Mouse (Mus musculus): ENCODE results near the gene Setd1b. TPM values are rescaled to one million over a fixed set of nuclear protein-coding genes. Genes with fewer than 3 reads are reported as not detected.
A peak's percentile ranks its signal among the peaks of the same experiment; 100 is the strongest.

Gene Setd1b
- polyA plus RNA-seq, 1 experiment from 2014 or later: 7.4 TPM

DNA sequence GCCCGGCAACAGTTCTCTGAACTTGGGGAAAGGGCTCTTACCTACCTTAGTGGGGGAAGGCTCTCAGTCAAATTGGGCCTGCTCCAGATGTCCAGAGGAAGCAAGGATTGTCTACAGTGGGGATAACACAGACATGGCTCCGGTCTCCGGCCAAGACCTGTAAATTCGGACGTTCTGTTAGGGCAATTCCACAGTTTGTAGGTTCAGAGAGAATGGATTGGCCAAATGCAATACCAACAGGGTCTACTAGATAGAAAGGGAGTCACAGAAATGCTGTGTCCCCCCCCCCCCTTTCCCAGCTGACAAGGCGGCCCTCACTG is 4.1 kb upstream of the Setd1b start:
- no peak for DNase-seq (ENCODE audit: low spot score)
- peak overlapping the region; percentile 99 for H3K4me3 ChIP-seq
- no peaks in the 10 kb centered on the region for H3K27me3 ChIP-seq (ENCODE audit: low read depth, poor library complexity, severe bottlenecking)
- H3K27ac ChIP-seq (replicated peaks): peak overlapping the region; percentile 100
- H3K4me1 ChIP-seq: peaks cover 70% of the 10 kb centered on the region
- WGBS: 0% methylated on average over 5 of the region's 6 CpGs
- no peaks in the 10 kb centered on the region for H3K9me3 ChIP-seq (replicated peaks)
- peaks cover 40% of the 10 kb centered on the region for H3K36me3 ChIP-seq

DNA sequence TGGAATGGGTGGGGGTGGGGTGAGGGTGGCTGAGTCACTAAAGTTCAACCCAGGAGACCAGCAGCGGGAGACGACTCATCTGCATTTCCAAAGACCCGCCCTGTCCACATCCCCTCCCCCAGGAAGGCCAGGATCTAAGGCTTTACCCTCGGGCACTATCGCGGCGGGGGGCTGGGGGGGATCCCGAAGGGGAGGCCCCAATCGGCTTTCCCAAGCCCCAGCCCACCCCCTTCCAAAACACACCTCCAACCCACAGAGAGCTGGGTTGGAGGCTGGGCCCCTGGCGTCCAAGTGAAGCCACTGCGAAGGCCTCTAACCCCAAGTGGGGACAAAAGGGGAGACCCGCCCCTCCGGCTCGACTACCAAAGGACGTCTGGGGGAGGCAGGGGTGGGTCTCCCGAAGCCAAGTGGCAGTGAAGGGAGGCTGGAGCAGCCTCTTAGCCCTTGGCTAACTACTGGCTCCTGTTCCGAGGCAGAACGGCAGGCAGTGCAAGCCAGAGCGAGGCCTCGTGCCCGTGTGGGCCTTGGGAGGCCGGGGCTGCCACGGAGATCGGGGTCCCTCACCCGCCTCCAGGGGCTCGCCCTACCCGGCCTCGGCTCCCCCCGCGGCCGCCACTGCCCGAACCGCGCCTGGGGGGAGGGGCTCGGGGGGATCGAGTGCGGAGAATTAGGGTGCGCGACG is 3.6 kb upstream of the Setd1b start:
- no peaks in the 10 kb centered on the region for H3K9me3 ChIP-seq (replicated peaks)
- H3K36me3 ChIP-seq: peaks cover 39% of the 10 kb centered on the region
- peak; percentile 94 for DNase-seq (ENCODE audit: low spot score)
- H3K4me1 ChIP-seq: peaks cover 70% of the 10 kb centered on the region
- peak overlapping the region; percentile 99 for H3K4me3 ChIP-seq
- peak overlapping the region; percentile 100 for H3K27ac ChIP-seq (replicated peaks)
- under 1% methylated on average over 38 of the region's 40 CpGs for WGBS
- H3K27me3 ChIP-seq (ENCODE audit: low read depth, poor library complexity, severe bottlenecking): no peaks in the 10 kb centered on the region

DNA sequence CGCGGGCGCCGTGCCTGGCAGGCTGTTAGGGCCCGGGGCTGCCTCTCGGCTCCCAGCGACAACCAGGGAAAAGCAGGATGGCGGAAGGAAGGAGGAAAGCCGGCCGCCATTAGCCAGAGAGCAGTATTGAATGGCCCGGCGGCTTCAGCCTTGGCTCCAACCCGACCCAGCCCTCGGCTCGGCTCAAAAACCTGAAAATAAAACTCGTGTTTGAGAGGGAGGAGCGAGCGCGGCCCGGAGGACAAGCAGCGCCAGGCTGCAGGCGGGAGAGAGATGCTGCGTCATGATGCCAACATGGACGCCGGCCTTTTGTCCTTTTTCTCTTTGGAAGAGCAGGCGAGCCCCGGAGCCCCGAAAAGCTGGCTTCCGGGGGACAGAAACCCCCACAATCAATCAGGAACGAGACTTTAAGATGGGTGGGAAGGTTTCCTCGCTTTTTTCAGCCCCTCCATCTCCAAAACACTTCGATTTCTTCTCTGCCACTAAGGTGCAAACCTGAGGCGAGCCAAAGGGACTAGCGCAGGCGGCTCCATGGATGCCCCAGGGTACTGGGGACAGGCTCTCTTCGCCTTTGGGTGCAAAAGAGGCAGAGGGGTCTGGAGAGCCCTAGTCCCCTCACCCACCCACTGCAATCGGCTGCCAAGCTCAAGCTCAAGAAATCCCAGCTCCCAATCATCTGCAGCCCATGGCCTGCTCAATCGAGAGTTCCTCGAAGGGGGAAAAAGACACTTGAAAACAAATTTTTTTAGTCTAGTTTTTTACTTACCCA is 2.9 kb upstream of the Setd1b start:
- peak overlapping the region; percentile 100 for H3K27ac ChIP-seq (replicated peaks)
- DNase-seq (ENCODE audit: low spot score): peak; percentile 83
- H3K36me3 ChIP-seq: peaks cover 33% of the 10 kb centered on the region
- no peaks in the 10 kb centered on the region for H3K9me3 ChIP-seq (replicated peaks)
- peak overlapping the region; percentile 99 for H3K4me3 ChIP-seq
- H3K4me1 ChIP-seq: peaks cover 70% of the 10 kb centered on the region
- under 1% methylated on average over 39 of the region's 39 CpGs for whole genome bisulfite sequencing
- H3K27me3 ChIP-seq (ENCODE audit: low read depth, poor library complexity, severe bottlenecking): no peaks in the 10 kb centered on the region

DNA sequence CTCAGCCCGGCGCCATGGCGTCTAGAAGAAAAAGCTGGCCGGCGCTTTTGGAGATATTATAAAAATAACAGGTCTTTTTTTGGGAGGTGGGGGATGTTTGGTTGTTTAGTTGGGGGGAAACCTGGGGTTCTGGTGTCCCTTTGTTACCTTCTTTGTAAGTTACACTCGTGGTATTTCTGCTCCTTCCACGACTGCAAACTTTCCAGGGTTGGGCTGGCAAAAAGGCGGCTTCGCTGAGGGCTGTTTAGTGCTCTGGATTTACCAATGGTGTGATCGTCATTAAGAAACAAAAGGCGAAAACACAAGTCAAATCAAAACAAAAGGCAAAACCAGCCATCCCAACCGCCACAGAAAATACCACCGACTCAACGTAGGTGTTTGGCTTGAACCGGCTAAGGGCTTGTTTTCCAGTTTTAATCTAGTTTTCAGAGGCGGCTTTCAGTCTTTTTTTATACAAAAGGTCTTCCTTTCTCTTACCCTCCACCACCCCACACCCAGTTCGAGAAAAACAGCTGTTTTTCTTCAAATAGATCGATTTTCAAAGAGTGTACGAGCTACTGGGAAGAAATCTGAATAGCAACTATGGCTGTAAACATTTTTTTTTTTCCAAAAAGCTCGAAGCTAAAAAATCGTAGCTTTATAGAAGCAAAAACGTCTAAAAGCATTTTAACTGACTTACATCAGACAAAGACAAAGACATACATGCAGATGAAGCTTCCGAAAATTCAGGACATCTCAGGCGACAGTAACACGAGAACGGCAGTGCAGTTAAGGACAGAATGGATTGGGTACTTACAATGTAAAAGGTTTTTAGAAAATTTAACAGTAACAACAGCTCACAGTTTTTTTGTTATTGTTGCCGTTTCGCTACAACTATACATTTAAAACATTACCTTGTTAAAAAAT is 2.0 kb upstream of the Setd1b start:
- under 1% methylated on average over 28 of the region's 28 CpGs for WGBS
- DNase-seq (ENCODE audit: low spot score): peak; percentile 47
- Histone ChIP-seq H3K9me3 (replicated peaks) (no peaks in the 10 kb centered on the region), H3K4me1 (peaks cover 70% of the 10 kb centered on the region), H3K27ac (replicated peaks) (peak overlapping the region; percentile 100), H3K27me3 (ENCODE audit: low read depth, poor library complexity, severe bottlenecking) (no peaks in the 10 kb centered on the region), H3K4me3 (peak overlapping the region; percentile 99), H3K36me3 (peaks cover 32% of the 10 kb centered on the region)

DNA sequence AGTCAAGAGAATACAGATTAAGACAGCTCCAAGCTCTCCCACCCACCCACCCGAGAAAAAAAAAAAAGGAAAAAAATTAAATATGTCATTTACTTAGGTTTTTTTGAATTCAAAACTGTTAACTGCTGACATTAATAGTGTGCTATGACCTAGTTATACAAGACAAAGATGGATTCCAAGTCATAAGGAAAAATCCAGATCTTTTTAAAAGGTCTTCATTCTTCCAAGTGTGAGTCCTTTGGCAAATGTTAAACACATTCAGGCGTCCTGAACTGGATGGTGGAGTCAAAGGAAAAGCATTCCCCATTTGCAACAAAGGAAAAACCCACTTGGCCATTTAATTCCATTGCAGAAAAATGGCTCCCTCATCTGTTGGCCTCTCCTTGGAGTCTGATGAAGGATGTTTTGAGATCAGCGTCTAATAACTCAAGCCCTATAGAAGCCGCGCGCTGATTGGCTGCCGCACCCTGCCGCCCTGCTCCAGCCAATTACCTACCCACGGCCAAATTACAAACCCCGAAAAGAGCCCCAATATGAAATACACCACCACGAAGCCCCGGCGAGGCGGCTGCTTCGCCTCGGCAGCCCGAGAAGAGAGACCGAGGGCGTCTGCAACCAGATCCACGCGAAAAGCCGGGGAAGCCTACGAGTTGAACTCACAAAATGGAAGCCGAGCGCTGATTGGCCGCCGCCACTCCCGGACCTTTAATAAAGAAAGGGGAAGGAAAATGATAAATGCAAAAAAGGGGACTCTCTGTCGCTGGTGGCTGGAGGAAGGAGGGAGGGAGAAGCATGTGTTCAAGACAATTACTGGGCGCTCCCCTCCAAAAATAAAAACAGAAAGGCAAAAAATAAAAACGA is 1.1 kb upstream of the Setd1b start:
- H3K4me1 ChIP-seq: peaks cover 70% of the 10 kb centered on the region
- H3K36me3 ChIP-seq: peaks cover 32% of the 10 kb centered on the region
- peak overlapping the region; percentile 99 for H3K4me3 ChIP-seq
- no peaks in the 10 kb centered on the region for H3K27me3 ChIP-seq (ENCODE audit: low read depth, poor library complexity, severe bottlenecking)
- H3K9me3 ChIP-seq (replicated peaks): no peaks in the 10 kb centered on the region
- DNase-seq (ENCODE audit: low spot score): peak; percentile 92
- WGBS: under 1% methylated on average over 31 of the region's 31 CpGs
- peak overlapping the region; percentile 100 for H3K27ac ChIP-seq (replicated peaks)

DNA sequence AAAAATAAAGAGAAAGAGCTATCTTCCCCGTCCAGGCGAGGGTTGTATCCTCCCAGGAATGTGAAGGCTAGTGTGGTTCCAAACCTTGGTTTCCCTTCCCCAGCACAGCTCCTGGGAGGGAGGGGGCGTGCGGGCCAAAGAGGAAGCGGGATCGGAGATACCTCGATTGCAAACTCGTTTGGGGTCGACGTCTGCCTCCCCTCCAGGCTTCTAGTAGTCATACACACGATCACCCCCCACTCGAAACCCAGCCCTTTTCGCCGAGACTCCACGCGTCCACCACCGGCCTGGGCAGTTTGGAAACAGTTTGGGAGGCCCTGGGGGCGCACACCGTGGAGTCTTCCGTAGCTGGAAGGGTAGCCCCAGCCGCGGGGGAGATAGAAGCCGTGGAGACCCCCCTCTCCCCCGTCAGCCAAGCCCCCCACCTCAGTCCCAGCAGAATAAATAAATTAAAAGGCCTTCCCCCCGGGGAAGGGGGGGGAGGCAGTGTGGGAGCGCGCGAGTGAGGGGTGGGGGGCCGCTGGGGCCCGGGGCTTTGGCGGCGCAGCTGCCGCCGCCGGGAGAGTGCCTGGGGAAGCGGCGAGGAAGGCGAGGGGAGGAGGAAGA is 335 bp upstream of the Setd1b start:
- Histone ChIP-seq H3K27me3 (ENCODE audit: low read depth, poor library complexity, severe bottlenecking) (no peaks in the 10 kb centered on the region), H3K36me3 (peaks cover 35% of the 10 kb centered on the region), H3K4me3 (peak overlapping the region; percentile 99), H3K4me1 (peaks cover 70% of the 10 kb centered on the region), H3K27ac (replicated peaks) (peak overlapping the region; percentile 100), H3K9me3 (replicated peaks) (no peaks in the 10 kb centered on the region)
- peak; percentile 72 for DNase-seq (ENCODE audit: low spot score)
- 1% methylated on average over 35 of the region's 38 CpGs for WGBS

DNA sequence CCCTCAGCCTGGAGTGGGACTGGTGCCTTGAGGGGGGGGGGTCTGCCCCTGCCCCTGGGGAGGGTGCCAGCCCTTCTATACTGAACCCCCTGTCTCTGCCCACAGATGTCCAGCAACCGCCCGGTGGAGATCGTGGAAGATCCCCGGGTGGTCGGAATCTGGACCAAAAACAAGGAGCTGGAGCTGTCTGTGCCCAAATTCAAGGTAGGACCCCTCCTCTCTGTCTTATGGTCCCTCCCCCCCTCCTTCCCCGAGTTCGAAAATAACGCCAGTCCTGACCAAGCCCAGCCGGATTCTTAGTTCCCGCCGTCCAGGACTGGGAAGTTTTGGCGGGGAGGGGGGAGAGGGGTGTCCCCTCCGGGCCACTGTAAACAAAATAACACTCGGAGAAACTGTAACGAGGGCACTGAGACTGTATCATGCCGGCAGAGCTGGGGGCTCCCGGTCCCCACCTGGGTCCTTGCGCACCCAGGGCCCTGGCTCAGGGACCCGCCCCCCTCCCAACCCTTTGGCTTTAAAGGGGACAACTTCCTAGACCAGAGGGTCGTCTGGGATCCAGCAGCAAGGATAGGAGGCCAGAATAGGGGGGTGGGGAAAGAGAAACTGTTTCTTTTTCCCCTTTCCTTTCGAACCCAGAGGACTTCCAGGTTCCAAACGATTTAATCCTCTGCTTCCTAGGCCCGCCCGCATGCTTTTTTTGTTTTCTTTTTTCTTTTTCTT is 1.4 kb downstream of the Setd1b start:
- Histone ChIP-seq H3K4me1 (peaks cover 64% of the 10 kb centered on the region), H3K36me3 (peaks cover 43% of the 10 kb centered on the region), H3K4me3 (peak overlapping the region; percentile 99), H3K27ac (replicated peaks) (peak overlapping the region; percentile 100), H3K9me3 (replicated peaks) (no peaks in the 10 kb centered on the region), H3K27me3 (ENCODE audit: low read depth, poor library complexity, severe bottlenecking) (no peaks in the 10 kb centered on the region)
- peak; percentile 55 for DNase-seq (ENCODE audit: low spot score)
- WGBS: 2% methylated on average over 24 of the region's 24 CpGs

DNA sequence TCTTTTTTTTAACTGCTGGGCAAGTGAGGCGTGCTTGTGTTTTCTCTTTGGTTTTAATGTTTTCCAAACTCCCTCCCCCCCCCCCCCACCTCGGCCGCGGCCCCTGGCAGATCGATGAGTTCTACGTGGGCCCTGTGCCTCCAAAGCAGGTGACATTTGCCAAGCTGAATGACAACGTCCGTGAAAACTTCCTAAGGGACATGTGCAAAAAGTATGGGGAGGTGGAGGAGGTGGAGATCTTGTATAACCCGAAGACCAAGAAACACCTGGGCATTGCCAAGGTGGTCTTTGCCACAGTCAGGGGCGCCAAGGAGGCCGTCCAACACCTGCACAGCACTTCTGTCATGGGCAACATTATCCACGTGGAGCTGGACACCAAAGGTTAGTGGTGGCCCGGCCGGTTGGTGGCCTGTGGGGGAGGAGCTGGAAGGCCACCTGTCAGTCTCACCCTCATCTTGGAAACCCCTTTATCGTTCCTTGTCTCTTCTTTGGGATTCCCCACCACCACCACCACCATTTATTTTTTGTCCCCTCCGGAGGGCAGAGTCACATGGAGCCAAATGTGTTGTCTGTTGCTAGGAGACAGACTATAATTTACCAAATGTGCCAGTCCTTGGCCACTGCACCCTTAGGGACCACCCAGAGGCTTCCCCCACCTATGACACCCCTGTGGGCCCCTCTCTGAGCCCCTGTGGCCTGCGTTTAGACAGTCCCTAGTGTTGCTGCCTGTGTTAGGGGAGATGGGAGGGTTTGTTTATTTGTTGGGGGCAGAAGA is 2.2 kb downstream of the Setd1b start:
- Histone ChIP-seq H3K36me3 (peaks cover 50% of the 10 kb centered on the region), H3K9me3 (replicated peaks) (no peaks in the 10 kb centered on the region), H3K27ac (replicated peaks) (peak overlapping the region; percentile 100), H3K4me1 (peaks cover 68% of the 10 kb centered on the region), H3K27me3 (ENCODE audit: low read depth, poor library complexity, severe bottlenecking) (no peaks in the 10 kb centered on the region), H3K4me3 (peak overlapping the region; percentile 99)
- no peak for DNase-seq (ENCODE audit: low spot score)
- whole genome bisulfite sequencing: 11% methylated on average over 17 of the region's 17 CpGs

DNA sequence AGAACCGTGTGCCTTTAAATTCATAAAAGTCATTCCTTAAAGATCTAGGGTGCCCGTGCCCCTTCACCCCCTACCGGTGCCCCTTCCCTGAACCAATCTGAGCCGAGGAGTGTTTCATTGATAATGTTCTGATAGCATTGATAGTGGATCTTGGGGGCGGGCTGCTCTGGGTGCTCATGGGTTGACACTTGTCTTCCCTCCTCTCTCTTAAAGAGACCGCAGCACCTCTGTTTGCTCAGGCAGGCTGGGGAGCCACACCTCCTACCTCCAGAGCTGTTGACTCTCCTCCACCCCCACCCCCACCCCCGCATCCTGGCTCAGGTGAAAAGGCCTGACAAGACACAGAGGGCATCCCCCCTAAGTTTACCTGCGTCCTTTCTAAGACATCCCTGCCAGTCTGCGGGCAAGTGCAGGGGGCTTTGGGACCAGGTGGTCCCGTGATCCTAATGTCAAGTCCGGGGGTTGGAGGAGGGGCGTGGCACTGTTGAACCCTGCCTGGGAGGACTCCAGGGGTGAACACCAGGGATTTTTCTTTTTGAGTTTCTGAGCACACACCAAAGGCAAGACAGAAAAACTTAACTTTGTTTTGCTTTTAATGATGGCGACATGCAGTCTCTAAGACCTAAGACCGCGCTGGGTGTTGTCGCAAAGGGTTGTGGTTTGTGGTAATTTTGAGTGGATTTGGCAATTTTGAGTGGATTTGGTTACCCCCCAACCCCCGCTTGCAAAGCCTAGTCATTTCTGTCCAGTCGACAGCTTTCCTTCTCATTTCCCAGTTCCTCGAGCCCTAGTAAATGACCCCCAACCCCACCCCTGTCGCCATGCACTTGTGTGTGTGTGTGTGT is 3.0 kb downstream of the Setd1b start:
- DNase-seq (ENCODE audit: low spot score): no peak
- peaks cover 58% of the 10 kb centered on the region for H3K36me3 ChIP-seq
- 47% methylated on average over 20 of the region's 20 CpGs for WGBS
- no peaks in the 10 kb centered on the region for H3K27me3 ChIP-seq (ENCODE audit: low read depth, poor library complexity, severe bottlenecking)
- H3K27ac ChIP-seq (replicated peaks): peak overlapping the region; percentile 100
- peaks cover 73% of the 10 kb centered on the region for H3K4me1 ChIP-seq
- no peaks in the 10 kb centered on the region for H3K9me3 ChIP-seq (replicated peaks)
- H3K4me3 ChIP-seq: peak overlapping the region; percentile 99

DNA sequence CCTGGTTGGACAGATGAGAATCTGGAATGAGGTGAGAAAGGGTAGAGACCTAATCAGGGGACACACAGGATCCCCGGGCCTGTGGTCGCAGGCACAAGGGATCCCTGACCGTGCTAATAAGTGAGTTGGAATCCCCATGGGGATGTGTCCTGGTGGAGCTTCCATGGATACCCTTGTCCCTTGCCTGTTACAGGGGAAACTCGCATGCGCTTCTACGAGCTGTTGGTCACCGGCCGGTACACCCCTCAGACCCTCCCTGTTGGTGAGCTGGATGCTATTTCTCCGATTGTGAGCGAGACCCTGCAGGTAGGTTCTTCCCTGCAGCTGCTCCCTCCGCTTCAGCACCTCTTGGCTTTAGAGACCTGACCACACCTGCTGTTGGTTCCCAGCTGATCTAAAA is 4.4 kb downstream of the Setd1b start:
- H3K9me3 ChIP-seq (replicated peaks): no peaks in the 10 kb centered on the region
- 88% methylated on average over 11 of the region's 11 CpGs for WGBS
- H3K27ac ChIP-seq (replicated peaks): no peak overlapping the region
- DNase-seq (ENCODE audit: low spot score): no peak
- no peaks in the 10 kb centered on the region for H3K27me3 ChIP-seq (ENCODE audit: low read depth, poor library complexity, severe bottlenecking)
- no peak overlapping the region for H3K4me3 ChIP-seq
- H3K4me1 ChIP-seq: peaks cover 87% of the 10 kb centered on the region
- peaks cover 72% of the 10 kb centered on the region for H3K36me3 ChIP-seq
